ENCODE assay signal across 10 mouse cellular contexts in genomic region chr7:30281522-30281921, GRCm38 (mm10). TPM values are rescaled to one million over a fixed set of nuclear protein-coding genes. Genes with fewer than 3 reads are reported as not detected.
DNase-seq lines count a peak whose midpoint lies in the region; ATAC-seq and TF ChIP-seq lines count a peak whose summit lies in the region.
"Had no signal": no experiment of that assay in that cellular context is flagged by ENCODE, and none has a peak within 500 bp of the region (broad histone marks: within the 10 kb centered on the region; RNA-seq: fewer than 3 reads in every experiment).

No protein-coding gene starts in this region.

- 68% methylated on average over 4 of the region's 4 CpGs for WGBS in liver, embryonic 12.5 days (ENCODE audit: insufficient replicate concordance)
- 72% methylated on average over 4 of the region's 4 CpGs for WGBS in liver, postnatal 0 days (ENCODE audit: insufficient replicate concordance)
- WGBS in embryonic facial prominence, embryonic 14.5 days, result 75% methylated on average over 4 of the region's 4 CpGs
- 85% methylated on average over 4 of the region's 4 CpGs for WGBS in midbrain, embryonic 15.5 days

- TF ChIP-seq EP300 in liver, postnatal 0 days (IDR thresholded peaks at IDR 0.05; ENCODE audit: low read depth), result no peak

- H3K9ac ChIP-seq in liver, embryonic 12.5 days, result no peak overlapping the region
- H3K9ac ChIP-seq in liver, postnatal 0 days (replicated peaks), result no peak overlapping the region; the same call in 1 of the 2 replicates
- no peak overlapping the region for H3K9ac ChIP-seq in embryonic facial prominence, embryonic 14.5 days (ENCODE audit: low read depth, low read length)
- H3K9ac ChIP-seq in midbrain, embryonic 15.5 days, result no peak overlapping the region

- H3K36me3 ChIP-seq in liver, embryonic 12.5 days, result 0 out of 2 replicates have a peak, but pooled peaks cover 6% of the 10 kb centered on the region
- no peaks in the 10 kb centered on the region for H3K36me3 ChIP-seq in liver, postnatal 0 days (replicated peaks; ENCODE audit: insufficient read depth, low read length)
- no peaks in the 10 kb centered on the region for H3K36me3 ChIP-seq in embryonic facial prominence, embryonic 14.5 days (ENCODE audit: control insufficient read depth, insufficient read depth, low read length)
- H3K36me3 ChIP-seq in midbrain, embryonic 15.5 days (replicated peaks), result no peaks in the 10 kb centered on the region

- H3K27ac ChIP-seq in gastrocnemius, adult 2 months, result peak overlapping the region; percentile 93
- no peak overlapping the region for H3K27ac ChIP-seq in liver, embryonic 12.5 days
- no peak overlapping the region for H3K27ac ChIP-seq in liver, postnatal 0 days (ENCODE audit: low read depth)
- H3K27ac ChIP-seq in embryonic facial prominence, embryonic 14.5 days (replicated peaks; ENCODE audit: low read depth, low read length), result no peak overlapping the region
- H3K27ac ChIP-seq in midbrain, embryonic 15.5 days, result no peak overlapping the region

- peaks cover 40% of the 10 kb centered on the region for H3K4me1 ChIP-seq in liver, embryonic 12.5 days
- peaks cover 15% of the 10 kb centered on the region for H3K4me1 ChIP-seq in liver, postnatal 0 days (ENCODE audit: insufficient read depth)
- 0 out of 2 replicates have a peak, but pooled peaks cover 4% of the 10 kb centered on the region for H3K4me1 ChIP-seq in embryonic facial prominence, embryonic 14.5 days (ENCODE audit: control insufficient read depth, insufficient read depth, low read length)
- peaks cover 13% of the 10 kb centered on the region for H3K4me1 ChIP-seq in midbrain, embryonic 15.5 days

- peak overlapping the region; percentile 94 for H3K4me2 ChIP-seq in liver, embryonic 12.5 days
- H3K4me2 ChIP-seq in liver, postnatal 0 days (ENCODE audit: low read depth, low read length), result no peak overlapping the region
- peak overlapping the region; percentile 95; the same call in 1 of the 2 replicates for H3K4me2 ChIP-seq in embryonic facial prominence, embryonic 14.5 days (ENCODE audit: low read depth, low read length)
- H3K4me2 ChIP-seq in midbrain, embryonic 15.5 days, result peak overlapping the region; percentile 98

- TF ChIP-seq CTCF in gastrocnemius, adult 2 months (IDR thresholded peaks at IDR 0.05), result no peak
- TF ChIP-seq CTCF in liver, postnatal 0 days (IDR thresholded peaks at IDR 0.05; ENCODE audit: low read depth), result no peak

- no peak overlapping the region for H3K4me3 ChIP-seq in gastrocnemius, adult 2 months
- H3K4me3 ChIP-seq in liver, embryonic 12.5 days, result no peak overlapping the region
- no peak overlapping the region for H3K4me3 ChIP-seq in liver, postnatal 0 days (ENCODE audit: low read depth, low read length)
- peak overlapping the region; percentile 75; the same call in 1 of the 2 replicates for H3K4me3 ChIP-seq in embryonic facial prominence, embryonic 14.5 days (ENCODE audit: low read depth, low read length)
- peak overlapping the region; percentile 69; the same call in 1 of the 2 replicates for H3K4me3 ChIP-seq in midbrain, embryonic 15.5 days

- no peak for DNase-seq in gastrocnemius, adult 2 months
- no peak for DNase-seq in gastrocnemius, adult 8-10 months (ENCODE audit: low spot score in 2 of 2)
- DNase-seq in liver, postnatal 0 days, result no peak
- DNase-seq in embryonic facial prominence, embryonic 14.5 days (ENCODE audit: low spot score), result no peak
- no peak for DNase-seq in left cerebral cortex, postnatal 4 days
- no peak for DNase-seq in adrenal gland, adult 8-10 months
- DNase-seq: retina, postnatal 1 day had no signal

- intact Hi-C loops in gastrocnemius, adult 2 months (cut with DNase I), result no loop called here
- intact Hi-C loops in left cerebral cortex, postnatal 4 days (cut with DNase I), result no loop called here

- ATAC-seq in liver, embryonic 12.5 days, result no peak
- no peak for ATAC-seq in liver, postnatal 0 days
- ATAC-seq in embryonic facial prominence, embryonic 14.5 days (ENCODE audit: low read depth), result no peak
- no peak for ATAC-seq in midbrain, embryonic 15.5 days (replicated peaks)

- H3K27me3 ChIP-seq in liver, embryonic 12.5 days (replicated peaks), result peaks cover 13% of the 10 kb centered on the region
- no peaks in the 10 kb centered on the region for H3K27me3 ChIP-seq in liver, postnatal 0 days (ENCODE audit: insufficient read depth, low read length)
- H3K27me3 ChIP-seq in embryonic facial prominence, embryonic 14.5 days (replicated peaks; ENCODE audit: control insufficient read depth, insufficient read depth, low read length), result no peaks in the 10 kb centered on the region
- H3K27me3 ChIP-seq in midbrain, embryonic 15.5 days (replicated peaks), result no peaks in the 10 kb centered on the region

- H3K9me3 ChIP-seq in liver, embryonic 12.5 days (replicated peaks), result no peaks in the 10 kb centered on the region
- H3K9me3 ChIP-seq in liver, postnatal 0 days (ENCODE audit: low read length), result no peaks in the 10 kb centered on the region
- no peaks in the 10 kb centered on the region for H3K9me3 ChIP-seq in embryonic facial prominence, embryonic 14.5 days (ENCODE audit: control insufficient read depth, low read length)
- no peaks in the 10 kb centered on the region for H3K9me3 ChIP-seq in midbrain, embryonic 15.5 days

RNA-seq across cellular contexts. Expression of gene Wdr62, which starts 1.3 kb away (rescaled TPM):
- 1 to 10 TPM; 1.7 to 3.0 TPM for total RNA-seq in gastrocnemius, adult 2 months (2021)
- total RNA-seq in gastrocnemius, adult 8-10 months (2022), result 1 to 10 TPM in 3 of 4 experiments, under 1 TPM in 1; 0.90 to 2.3 (median 1.4) TPM
- 11.5 and 11.9 TPM in 2 replicates for polyA plus RNA-seq in liver, embryonic 12.5 days (2016; fragmentation: Nextera tagmentation; extraction: Ambion mirVana)
- 3.1 and 3.4 TPM in 2 replicates for polyA plus RNA-seq in liver, postnatal 0 days (2015; fragmentation: Nextera tagmentation; extraction: Ambion mirVana)
- 7.5 and 7.7 TPM in 2 replicates for polyA plus RNA-seq in embryonic facial prominence, embryonic 14.5 days (2014; fragmentation: Nextera tagmentation; extraction: Ambion mirVana)
- polyA plus RNA-seq in midbrain, embryonic 15.5 days (2015; fragmentation: Nextera tagmentation; extraction: Ambion mirVana), result 3.6 and 3.8 TPM in 2 replicates
- 1 to 10 TPM; 5.0 to 5.5 TPM for total RNA-seq in left cerebral cortex, postnatal 4 days (2021)
- total RNA-seq in adrenal gland, adult 8-10 months (2022), result 1 to 10 TPM; 2.7 to 7.5 (median 4.5) TPM

RNA-seq across cellular contexts. Expression of gene Thap8, which starts 1.6 kb away (rescaled TPM):
- under 1 TPM in 1 of 2 experiments, not detected in 1; 0.26 TPM for total RNA-seq in gastrocnemius, adult 2 months (2021)
- not detected for total RNA-seq in gastrocnemius, adult 8-10 months (2022)
- 0.28 TPM in 1 of 2 replicates, not detected in the other for polyA plus RNA-seq in liver, embryonic 12.5 days (2016; fragmentation: Nextera tagmentation; extraction: Ambion mirVana)
- polyA plus RNA-seq in liver, postnatal 0 days (2015; fragmentation: Nextera tagmentation; extraction: Ambion mirVana), result 0.08 and 0.15 TPM in 2 replicates
- 0.22 and 0.28 TPM in 2 replicates for polyA plus RNA-seq in embryonic facial prominence, embryonic 14.5 days (2014; fragmentation: Nextera tagmentation; extraction: Ambion mirVana)
- 1.3 and 1.5 TPM in 2 replicates for polyA plus RNA-seq in midbrain, embryonic 15.5 days (2015; fragmentation: Nextera tagmentation; extraction: Ambion mirVana)
- total RNA-seq in left cerebral cortex, postnatal 4 days (2021), result under 1 TPM; 0.40 to 0.54 TPM
- under 1 TPM in 2 of 4 experiments, not detected in 2; 0.21 to 0.97 TPM for total RNA-seq in adrenal gland, adult 8-10 months (2022)

RNA-seq across cellular contexts. Expression of gene Clip3, which starts 10.0 kb away (rescaled TPM):
- 1 to 10 TPM; 5.5 to 5.8 TPM for total RNA-seq in gastrocnemius, adult 2 months (2021)
- total RNA-seq in gastrocnemius, adult 8-10 months (2022), result 1 to 10 TPM; 1.1 to 7.3 (median 3.4) TPM
- polyA plus RNA-seq in liver, embryonic 12.5 days (2016; fragmentation: Nextera tagmentation; extraction: Ambion mirVana), result 3.2 and 4.8 TPM in 2 replicates
- polyA plus RNA-seq in liver, postnatal 0 days (2015; fragmentation: Nextera tagmentation; extraction: Ambion mirVana), result 0.34 and 0.59 TPM in 2 replicates
- 51.8 and 58.1 TPM in 2 replicates for polyA plus RNA-seq in embryonic facial prominence, embryonic 14.5 days (2014; fragmentation: Nextera tagmentation; extraction: Ambion mirVana)
- 106 and 110 TPM in 2 replicates for polyA plus RNA-seq in midbrain, embryonic 15.5 days (2015; fragmentation: Nextera tagmentation; extraction: Ambion mirVana)
- total RNA-seq in left cerebral cortex, postnatal 4 days (2021), result 100 to 1,000 TPM; 403 to 414 TPM
- 10 to 100 TPM; 20.8 to 35.8 (median 30.0) TPM for total RNA-seq in adrenal gland, adult 8-10 months (2022)
- total RNA-seq: CH12.LX had no signal

RNA-seq across cellular contexts. Expression of gene Alkbh6, which starts 27.0 kb away (rescaled TPM):
- total RNA-seq in gastrocnemius, adult 2 months (2021), result 10 to 100 TPM; 21.0 to 22.9 TPM
- 10 to 100 TPM; 21.4 to 31.1 (median 26.4) TPM for total RNA-seq in gastrocnemius, adult 8-10 months (2022)
- 24.2 and 24.5 TPM in 2 replicates for polyA plus RNA-seq in liver, embryonic 12.5 days (2016; fragmentation: Nextera tagmentation; extraction: Ambion mirVana)
- 23.1 and 23.9 TPM in 2 replicates for polyA plus RNA-seq in liver, postnatal 0 days (2015; fragmentation: Nextera tagmentation; extraction: Ambion mirVana)
- 69.4 and 72.3 TPM in 2 replicates for polyA plus RNA-seq in embryonic facial prominence, embryonic 14.5 days (2014; fragmentation: Nextera tagmentation; extraction: Ambion mirVana)
- 134 and 135 TPM in 2 replicates for polyA plus RNA-seq in midbrain, embryonic 15.5 days (2015; fragmentation: Nextera tagmentation; extraction: Ambion mirVana)
- total RNA-seq in left cerebral cortex, postnatal 4 days (2021), result 10 to 100 TPM; 42.0 to 44.2 TPM
- total RNA-seq in adrenal gland, adult 8-10 months (2022), result 100 to 1,000 TPM in 1 of 4 experiments, 10 to 100 TPM in 3; 60.5 to 112 (median 82.7) TPM

RNA-seq across cellular contexts. Expression of gene Syne4, which starts 33.1 kb away (rescaled TPM):
- total RNA-seq in gastrocnemius, adult 2 months (2021), result 1 to 10 TPM; 1.8 to 2.1 TPM
- total RNA-seq in gastrocnemius, adult 8-10 months (2022), result 1 to 10 TPM in 2 of 4 experiments, under 1 TPM in 1, not detected in 1; 0.73 to 1.7 (median 1.3) TPM
- polyA plus RNA-seq in liver, embryonic 12.5 days (2016; fragmentation: Nextera tagmentation; extraction: Ambion mirVana), result 11.7 and 12.1 TPM in 2 replicates
- 11.4 and 12.8 TPM in 2 replicates for polyA plus RNA-seq in liver, postnatal 0 days (2015; fragmentation: Nextera tagmentation; extraction: Ambion mirVana)
- polyA plus RNA-seq in embryonic facial prominence, embryonic 14.5 days (2014; fragmentation: Nextera tagmentation; extraction: Ambion mirVana), result 25.4 and 35.4 TPM in 2 replicates
- polyA plus RNA-seq in midbrain, embryonic 15.5 days (2015; fragmentation: Nextera tagmentation; extraction: Ambion mirVana), result 16.6 and 17.5 TPM in 2 replicates
- 1 to 10 TPM; 6.9 to 8.3 TPM for total RNA-seq in left cerebral cortex, postnatal 4 days (2021)
- total RNA-seq in adrenal gland, adult 8-10 months (2022), result 100 to 1,000 TPM in 1 of 4 experiments, 10 to 100 TPM in 3; 22.5 to 102 (median 57.8) TPM

Comparison
In these comparisons a context has a peak if more than half of its experiments do, and no peak if none do; other contexts are left out.
1. H3K4me3 ChIP-seq: peak in embryonic facial prominence, embryonic 14.5 days (single experiment) and midbrain, embryonic 15.5 days (single experiment); none in gastrocnemius, adult 2 months (single experiment), liver, embryonic 12.5 days (single experiment) and liver, postnatal 0 days (single experiment).
2. RNA of gene Clip3, which starts 10.0 kb away (total RNA-seq): 403 to 414 TPM in left cerebral cortex, postnatal 4 days; 20.8 to 35.8 TPM in adrenal gland, adult 8-10 months, 5.5 to 5.8 TPM in gastrocnemius, adult 2 months and 1.1 to 7.3 TPM in gastrocnemius, adult 8-10 months; every median in the first group is over 10 times any median in the second.